Mouse (Mus musculus) liver, embryonic 14.5 days (tissue): Measurements from ENCODE around the gene Snx3. TPM values are rescaled to one million over a fixed set of nuclear protein-coding genes. Genes with fewer than 3 reads are reported as not detected.

Experiments
- ATAC-seq: fragments of 200-750 bp; cut with Nextera tagmentation; 2 replicates; pipeline ENCODE4 v1.8.0; 2017; ENCODE audit warnings: moderate number of reproducible peaks, mild to moderate bottlenecking, moderate library complexity; ENCODE audit not compliant: insufficient read depth
- DNase-seq, 3 experiments: peaks; one replicate each; pipeline ENCODE4 v3.0.0-alpha.2; 2012 to 2013; ENCODE audit warnings: low read depth in 3 of 3, low spot score in 3 of 3
- H3K27ac ChIP-seq: fragments of 300-500 bp; sonication (generic); 2 replicates; pipeline ENCODE4 v1.5.1; 2014; ENCODE audit warnings: moderate library complexity, mild to moderate bottlenecking, control low read depth, inconsistent platforms
- H3K27me3 ChIP-seq: fragments of 300-500 bp; sonication (generic); 2 replicates; pipeline ENCODE4 v1.6.1; 2014; ENCODE audit warnings: mild to moderate bottlenecking, low read length, moderate library complexity; ENCODE audit not compliant: control insufficient read depth, insufficient read depth
- H3K36me3 ChIP-seq: fragments of 300-500 bp; sonication (generic); replicated peaks from 2 replicates; pipeline ENCODE4 v1.6.1; 2014; ENCODE audit warnings: low read depth; ENCODE audit not compliant: control insufficient read depth, insufficient read depth
- H3K4me1 ChIP-seq, 2 experiments: fragments of 200-500 bp in 1 of 2; fragments of 300-500 bp in 1 of 2; sonication (generic) in 1 of 2; replicated peaks; 2 replicates each; pipeline ENCODE4 v1.6.1; 2012 to 2014; ENCODE audit warnings: antibody characterized with exemption in 1 of 2, inconsistent platforms in 1 of 2, low read length in 1 of 2; ENCODE audit not compliant: control insufficient read depth in 2 of 2, insufficient read depth in 2 of 2
- H3K4me2 ChIP-seq: fragments of 300-500 bp; sonication (generic); 2 replicates; pipeline ENCODE4 v1.6.1; 2014; ENCODE audit warnings: low read depth, mild to moderate bottlenecking, control low read depth, moderate library complexity
- H3K4me3 ChIP-seq, 2 experiments: fragments of 200-500 bp in 1 of 2; fragments of 300-500 bp in 1 of 2; sonication (generic) in 1 of 2; 2 replicates each; pipeline ENCODE4 v1.5.1; 2012 to 2014; ENCODE audit warnings: low read depth in 2 of 2, low read length in 2 of 2, mild to moderate bottlenecking in 2 of 2, control low read depth in 1 of 2, inconsistent platforms in 1 of 2, moderate library complexity in 1 of 2; ENCODE audit not compliant: insufficient read depth in 1 of 2
- H3K9ac ChIP-seq: fragments of 300-500 bp; sonication (generic); replicated peaks from 2 replicates; pipeline ENCODE4 v1.6.1; 2014; ENCODE audit warnings: mild to moderate bottlenecking, control low read depth, moderate library complexity
- H3K9me3 ChIP-seq: fragments of 300-500 bp; sonication (generic); 2 replicates; pipeline ENCODE4 v1.6.1; 2016; ENCODE audit warnings: low read length, mixed read lengths; ENCODE audit not compliant: control insufficient read depth
- CTCF ChIP-seq: IDR thresholded peaks from 2 replicates; pipeline ENCODE4 v1.5.1; 2016; ENCODE audit warnings: antibody characterized with exemption, low read depth, control low read depth
- EP300 ChIP-seq: IDR thresholded peaks from 2 replicates; pipeline ENCODE4 v1.6.1; 2016; ENCODE audit warnings: antibody characterized with exemption, low read depth
- whole genome bisulfite sequencing: fragments of 180-500 bp; shearing (Covaris S2); extraction: QIAGEN DNeasy Blood & Tissue Kit; methylation state at CpG from one replicate; pipeline ENCODE4 v1.1.7; 2014; ENCODE audit not compliant: insufficient replicate concordance; 5-methylcytosine and 5-hydroxymethylcytosine counted together
- polyA plus RNA-seq, 2 experiments: library from polyadenylated mRNA; depleted of rRNA in 1 of 2; stranded (reverse) in 1 of 2; unstranded in 1 of 2; fragments of >200 nt; fragmentation: Nextera tagmentation in 1 of 2; extraction: Ambion mirVana in 1 of 2; gene quantifications; 2 replicates each; pipeline versions ENCODE4 v1.2.1 to v1.2.3; 2012 to 2014

Gene Snx3
- polyA plus RNA-seq, 2 experiments, result 186 to 208 TPM

- Histone ChIP-seq H3K4me1 (peaks cover 24 to 35% of the 10 kb centered on the region in 2 experiments), H3K27ac (peak overlapping the region; percentile 33; the same call in 1 of the 2 replicates), H3K36me3 (peaks cover 17% of the 10 kb centered on the region), H3K27me3 (no peaks in the 10 kb centered on the region), H3K9ac (peak overlapping the region; percentile 51), H3K4me3 (peak overlapping the region in 1 of 2 experiments; percentile 97; a peak in 2 of 4 replicates), H3K9me3 (no peaks in the 10 kb centered on the region), H3K4me2 (peak overlapping the region; percentile 88)
- no peak for ATAC-seq
- TF ChIP-seq EP300 (no peak), CTCF (peak; percentile 28; the same call in 1 of the 2 replicates)
- 56% methylated on average over 10 of the region's 10 CpGs for WGBS
- DNase-seq, result no peak
Observed at GRCm38 (mm10) chr10:42504096-42504710, 2.4 kb downstream of the Snx3 start.

GRCm38 (mm10) chr10:42510141-42510540, 8.3 kb downstream of the Snx3 start:
- H3K4me1 ChIP-seq, result peaks cover 38 to 49% of the 10 kb centered on the region in 2 experiments
- H3K36me3 ChIP-seq, result peaks cover 21% of the 10 kb centered on the region
- peak overlapping the region; percentile 87; the same call in 1 of the 2 replicates for H3K27ac ChIP-seq
- H3K4me2 ChIP-seq, result no peak overlapping the region
- no peaks in the 10 kb centered on the region for H3K27me3 ChIP-seq
- H3K4me3 ChIP-seq, result no peak overlapping the region
- H3K9ac ChIP-seq, result no peak overlapping the region
- H3K9me3 ChIP-seq, result no peaks in the 10 kb centered on the region
- ATAC-seq (no peak), DNase-seq (no peak)
- peak; percentile 68 for TF ChIP-seq CTCF
- TF ChIP-seq EP300, result no peak
- 60% methylated on average over 6 of the region's 6 CpGs for WGBS

- Histone ChIP-seq H3K4me2 (peak overlapping the region; percentile 67), H3K27me3 (no peaks in the 10 kb centered on the region), H3K4me3 (0 out of 4 replicates have a peak overlapping the region, but pooled peaks of 1 of the 2 experiments have one; percentile 14), H3K27ac (peak overlapping the region; percentile 87), H3K4me1 (peaks cover 38 to 46% of the 10 kb centered on the region in 2 experiments), H3K9me3 (no peaks in the 10 kb centered on the region), H3K9ac (peak overlapping the region; percentile 21; the same call in 1 of the 2 replicates), H3K36me3 (peaks cover 19% of the 10 kb centered on the region)
- TF ChIP-seq CTCF (no peak), EP300 (peak; percentile 63)
- peak; percentile 69 to 77 (median 75) for DNase-seq
- peak; percentile 91 for ATAC-seq
- 13% methylated on average over 6 of the region's 6 CpGs for WGBS
Observed at GRCm38 (mm10) chr10:42511184-42512135, 9.6 kb downstream of the Snx3 start.

GRCm38 (mm10) chr10:42514125-42514524, 12.3 kb downstream of the Snx3 start:
- TF ChIP-seq EP300 (no peak), CTCF (peak; percentile 51)
- DNase-seq, result no peak
- no peaks in the 10 kb centered on the region for H3K9me3 ChIP-seq
- no peak for ATAC-seq
- H3K4me2 ChIP-seq, result no peak overlapping the region
- no peak overlapping the region for H3K4me3 ChIP-seq
- H3K27me3 ChIP-seq, result no peaks in the 10 kb centered on the region
- H3K27ac ChIP-seq, result no peak overlapping the region
- H3K36me3 ChIP-seq, result peaks cover 7% of the 10 kb centered on the region
- H3K4me1 ChIP-seq, result peaks cover 58 to 64% of the 10 kb centered on the region in 2 experiments
- H3K9ac ChIP-seq, result no peak overlapping the region; the same call in 1 of the 2 replicates

DNA sequence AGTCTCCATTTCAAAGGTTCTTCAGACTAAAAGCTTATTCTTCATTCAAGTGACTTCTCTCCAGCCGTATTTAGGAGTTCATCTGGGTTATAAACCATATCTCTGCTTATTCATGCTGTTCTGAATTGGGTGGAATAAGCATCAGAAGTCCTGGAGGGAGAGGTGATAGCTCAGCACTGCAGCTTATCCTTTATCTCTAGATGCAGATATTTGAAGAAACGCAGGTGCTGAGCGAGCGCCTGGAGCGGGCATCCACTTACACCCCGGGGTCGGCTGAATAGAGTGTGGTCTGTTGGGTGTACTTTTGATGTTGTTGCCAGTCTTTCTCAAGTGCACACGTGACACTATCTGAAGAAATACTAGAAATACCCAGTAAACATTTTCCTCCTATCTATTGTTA, 16.5 kb downstream of the Snx3 start:
- no peaks in the 10 kb centered on the region for H3K9me3 ChIP-seq
- peaks cover 56% of the 10 kb centered on the region in 2 experiments for H3K4me1 ChIP-seq
- DNase-seq (no peak), ATAC-seq (peak; percentile 78)
- no peaks in the 10 kb centered on the region for H3K27me3 ChIP-seq
- peak overlapping the region; percentile 48 for H3K4me2 ChIP-seq
- peaks cover 5% of the 10 kb centered on the region for H3K36me3 ChIP-seq
- 14% methylated on average over 8 of the region's 8 CpGs for WGBS
- peak; percentile 80 for TF ChIP-seq EP300
- TF ChIP-seq CTCF, result no peak
- peak overlapping the region; percentile 56 for H3K27ac ChIP-seq
- no peak overlapping the region for H3K4me3 ChIP-seq
- H3K9ac ChIP-seq, result peak overlapping the region; percentile 52
